Mouse (Mus musculus) gastrocnemius, adult 18-20 months (tissue): ENCODE data around the gene Themis3. TPM values are rescaled to one million over a fixed set of nuclear protein-coding genes. Genes with fewer than 3 reads are reported as not detected.
"Not testable (repeated sequence)": the region's sequence is repeated elsewhere in the genome, so short reads cannot be mapped to it uniquely, and the experiment has no call there.

Source experiments
- DNase-seq: peaks from one replicate; pipeline ENCODE4 v3.0.0; 2021; ENCODE audit warnings: low spot score
- total RNA-seq, 2 experiments: library from RNA; stranded (reverse); gene quantifications; 2 replicates each; pipeline ENCODE4 v1.2.3; 2021

Themis3 gene
- total RNA-seq, 2 experiments from 2014 or later, result 0.09 to 0.95 TPM

- no peak for DNase-seq
These were observed 35.8 kb downstream of the Themis3 start for GRCm38 (mm10) chr17:66558404-66559317.

GRCm38 (mm10) chr17:66552690-66553089 lies 41.7 kb downstream of the Themis3 start:
- no peak for DNase-seq

GRCm38 (mm10) chr17:66550486-66550885 lies 43.9 kb downstream of the Themis3 start:
- DNase-seq, result no peak

- DNase-seq, result no peak
These were observed 62.1 kb downstream of the Themis3 start for GRCm38 (mm10) chr17:66532285-66532684.

GRCm38 (mm10) chr17:66523396-66523795 lies 71.0 kb downstream of the Themis3 start:
- DNase-seq, result no peak

GRCm38 (mm10) chr17:66522631-66523030 lies 71.8 kb downstream of the Themis3 start:
- DNase-seq, result not testable (repeated sequence)

GRCm38 (mm10) chr17:66519554-66520553 lies 74.6 kb downstream of the Themis3 start, which contains the start of gene Rab12:
TSS of gene Rab12 (minus strand) at chr17:66519729.
- peak; percentile 87 for DNase-seq

GRCm38 (mm10) chr17:66518877-66519553 lies 75.4 kb downstream of the Themis3 start:
- no peak for DNase-seq

- DNase-seq, result no peak
These were observed 77.5 kb downstream of the Themis3 start for GRCm38 (mm10) chr17:66516953-66517352.

- no peak for DNase-seq
These were observed 80.0 kb downstream of the Themis3 start for GRCm38 (mm10) chr17:66514288-66514995.

GRCm38 (mm10) chr17:66512202-66512956 lies 82.0 kb downstream of the Themis3 start:
- DNase-seq, result no peak

GRCm38 (mm10) chr17:66510221-66510683 lies 84.2 kb downstream of the Themis3 start:
- no peak for DNase-seq

- DNase-seq, result peak; percentile 75
These were observed 87.1 kb downstream of the Themis3 start for GRCm38 (mm10) chr17:66507049-66507954.

- peak; percentile 69 for DNase-seq
These were observed 89.5 kb downstream of the Themis3 start for GRCm38 (mm10) chr17:66504964-66505363.
